Mouse (Mus musculus) forebrain, embryonic 14.5 days (tissue): ENCODE measurements around the gene Gpatch2l. TPM values are rescaled to one million over a fixed set of nuclear protein-coding genes. Genes with fewer than 3 reads are reported as not detected.
A peak's percentile ranks its signal among the peaks of the same experiment; 100 is the strongest.

Source experiments
- ATAC-seq: fragments of 200-750 bp; cut with Nextera tagmentation; 2 replicates; pipeline ENCODE4 v1.8.0; 2017; ENCODE audit warnings: mild to moderate bottlenecking, moderate library complexity
- DNase-seq: peaks from one replicate; pipeline ENCODE4 v3.0.0-alpha.2; 2015; ENCODE audit warnings: low spot score
- H3K27ac ChIP-seq: fragments of 300-500 bp; sonication (generic); 2 replicates; pipeline ENCODE4 v1.5.1; 2014; ENCODE audit warnings: low read depth, mild to moderate bottlenecking, control low read depth, low read length, moderate library complexity
- H3K27me3 ChIP-seq: fragments of 300-500 bp; sonication (generic); replicated peaks from 2 replicates; pipeline ENCODE4 v1.6.1; 2014; ENCODE audit warnings: low read length, control low read depth, mixed read lengths; ENCODE audit not compliant: control insufficient read depth, insufficient read depth
- H3K36me3 ChIP-seq: fragments of 300-500 bp; sonication (generic); 2 replicates; pipeline ENCODE4 v1.6.1; 2014; ENCODE audit warnings: low read length, control low read depth; ENCODE audit not compliant: control insufficient read depth, insufficient read depth
- H3K4me1 ChIP-seq: fragments of 300-500 bp; sonication (generic); 2 replicates; pipeline ENCODE4 v1.6.1; 2014; ENCODE audit warnings: antibody characterized with exemption, low read length, control low read depth; ENCODE audit not compliant: control insufficient read depth, insufficient read depth
- H3K4me2 ChIP-seq: fragments of 300-500 bp; sonication (generic); 2 replicates; pipeline ENCODE4 v1.6.1; 2014; ENCODE audit warnings: mild to moderate bottlenecking, control low read depth, low read length
- H3K4me3 ChIP-seq: fragments of 300-500 bp; sonication (generic); 2 replicates; pipeline ENCODE4 v1.5.1; 2014; ENCODE audit warnings: low read depth, low read length, control low read depth
- H3K9ac ChIP-seq: fragments of 300-500 bp; sonication (generic); 2 replicates; pipeline ENCODE4 v1.6.1; 2014; ENCODE audit warnings: mild to moderate bottlenecking, low read length, control low read depth, moderate library complexity
- H3K9me3 ChIP-seq: fragments of 300-500 bp; sonication (generic); replicated peaks from 2 replicates; pipeline ENCODE4 v1.6.1; 2016; ENCODE audit warnings: low read length, control low read depth, mixed read lengths; ENCODE audit not compliant: control insufficient read depth
- WGBS: fragments of 180-500 bp; shearing (Covaris S2); extraction: QIAGEN DNeasy Blood & Tissue Kit; methylation state at CpG from one replicate; pipeline ENCODE4 v1.1.7; 2014; 5-methylcytosine and 5-hydroxymethylcytosine counted together
- polyA plus RNA-seq: library from polyadenylated mRNA; unstranded; fragments of >200 nt; fragmentation: Nextera tagmentation; extraction: Ambion mirVana; gene quantifications from 2 replicates; pipeline ENCODE4 v1.2.1, GENCODE M21; 2014

The Gpatch2l gene
- polyA plus RNA-seq, 1 experiment from 2014 or later, result 23.5 TPM

DNA sequence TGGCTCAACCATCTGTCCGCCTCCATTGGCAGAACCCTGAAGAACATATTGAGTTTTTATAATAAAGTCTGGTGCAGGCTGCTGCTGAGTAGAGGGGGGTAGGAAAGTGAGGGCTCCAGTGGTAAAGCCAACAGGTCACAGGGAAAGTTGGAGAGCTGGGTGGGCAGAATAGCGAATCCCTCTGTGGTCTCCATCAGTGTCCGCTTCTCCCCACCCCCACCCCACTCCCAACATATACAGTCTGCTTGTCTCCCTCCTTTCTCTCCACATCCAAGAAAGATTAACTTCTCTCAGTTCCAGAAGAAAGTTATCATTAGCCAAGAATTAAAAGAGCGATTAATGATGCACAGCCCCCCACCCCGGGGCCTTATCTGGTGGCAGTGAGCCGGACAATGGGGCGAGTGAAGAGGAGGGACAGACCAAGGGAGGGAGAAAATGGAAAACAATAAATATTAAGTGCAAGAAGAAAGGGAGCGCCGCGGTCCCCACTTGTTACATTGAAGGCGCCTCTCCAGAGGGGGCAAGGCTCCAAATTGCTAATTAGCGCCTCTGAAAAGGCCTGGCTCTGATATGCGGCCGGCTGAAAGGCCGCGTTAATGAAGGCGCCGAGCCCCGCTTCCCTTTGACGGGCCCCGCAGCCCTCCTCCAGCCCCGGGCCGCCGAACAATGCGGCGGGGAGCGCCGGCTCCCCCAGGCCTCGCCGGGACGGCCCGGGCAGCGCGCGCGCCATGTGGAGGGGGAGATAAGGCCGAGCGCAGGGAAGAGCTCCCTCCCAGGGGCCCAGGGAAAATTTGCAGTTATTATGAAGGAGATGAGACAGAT is 21.2 kb upstream of the Gpatch2l start:
- Histone ChIP-seq H3K4me1 (peaks cover 14% of the 10 kb centered on the region), H3K27me3 (peaks cover 2% of the 10 kb centered on the region; the same call in 1 of the 2 replicates), H3K4me2 (peak overlapping the region; percentile 69), H3K4me3 (peak overlapping the region; percentile 28), H3K9ac (peak overlapping the region; percentile 59), H3K36me3 (no peaks in the 10 kb centered on the region), H3K9me3 (no peaks in the 10 kb centered on the region), H3K27ac (peak overlapping the region; percentile 58; the same call in 1 of the 2 replicates)
- peak; percentile 87 for ATAC-seq
- 2% methylated on average over 38 of the region's 38 CpGs for WGBS
- peak; percentile 93 for DNase-seq

DNA sequence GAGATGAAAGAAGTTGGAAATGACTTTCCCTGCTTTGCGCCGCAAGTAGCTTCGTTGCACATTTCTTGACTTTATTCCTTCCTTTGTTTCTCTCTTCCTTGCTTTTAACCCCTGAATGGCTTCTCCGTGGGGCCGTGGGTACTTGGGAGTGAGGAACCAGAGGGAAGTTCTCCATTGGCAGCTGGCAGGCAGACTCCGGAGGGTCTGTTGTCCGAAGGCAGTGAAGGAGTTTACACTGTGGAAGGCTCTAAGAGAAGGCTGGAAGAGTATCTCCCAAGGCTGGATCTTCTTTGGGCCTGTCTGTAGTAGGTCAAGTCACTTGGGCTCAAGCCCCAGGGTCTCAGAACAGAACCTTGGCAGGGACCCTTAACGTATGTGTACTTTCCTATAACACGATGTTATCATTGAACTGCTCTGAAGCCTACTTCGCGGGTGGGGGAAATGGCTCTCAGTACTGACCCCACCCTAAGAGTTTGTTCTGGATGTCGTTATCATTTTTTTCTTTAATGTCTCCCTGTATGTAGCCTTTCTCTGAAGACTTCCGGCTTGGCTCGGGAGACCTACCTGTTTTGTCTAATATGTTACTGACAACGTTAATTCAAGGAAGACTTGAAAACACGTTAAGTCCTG is 20.5 kb upstream of the Gpatch2l start:
- no peaks in the 10 kb centered on the region for H3K27me3 ChIP-seq
- peak overlapping the region; percentile 58; the same call in 1 of the 2 replicates for H3K27ac ChIP-seq
- H3K4me3 ChIP-seq, result peak overlapping the region; percentile 28
- peak overlapping the region; percentile 59 for H3K9ac ChIP-seq
- DNase-seq, result no peak
- no peaks in the 10 kb centered on the region for H3K9me3 ChIP-seq
- peak overlapping the region; percentile 69 for H3K4me2 ChIP-seq
- no peaks in the 10 kb centered on the region for H3K36me3 ChIP-seq
- WGBS, result 27% methylated on average over 16 of the region's 16 CpGs
- 0 out of 2 replicates have a peak, but pooled peaks have one; percentile 6 for ATAC-seq
- H3K4me1 ChIP-seq, result peaks cover 11% of the 10 kb centered on the region

GRCm38 (mm10) chr12:86234295-86234694 is 7.4 kb upstream of the Gpatch2l start:
- Histone ChIP-seq H3K9ac (no peak overlapping the region), H3K4me1 (no peaks in the 10 kb centered on the region), H3K36me3 (no peaks in the 10 kb centered on the region), H3K4me3 (no peak overlapping the region), H3K9me3 (no peaks in the 10 kb centered on the region), H3K27ac (no peak overlapping the region), H3K4me2 (no peak overlapping the region), H3K27me3 (no peaks in the 10 kb centered on the region)
- ATAC-seq, result no peak
- WGBS, result 73% methylated on average over 4 of the region's 4 CpGs
- no peak for DNase-seq

- Histone ChIP-seq H3K9me3 (no peaks in the 10 kb centered on the region), H3K4me2 (no peak overlapping the region), H3K9ac (no peak overlapping the region), H3K4me1 (peaks cover 11% of the 10 kb centered on the region), H3K27ac (no peak overlapping the region), H3K4me3 (no peak overlapping the region), H3K27me3 (no peaks in the 10 kb centered on the region), H3K36me3 (no peaks in the 10 kb centered on the region)
- ATAC-seq (no peak), DNase-seq (no peak)
- 86% methylated on average over 2 of the region's 2 CpGs for WGBS
Observed at GRCm38 (mm10) chr12:86238736-86239135, 2.9 kb upstream of the Gpatch2l start.

- no peaks in the 10 kb centered on the region for H3K27me3 ChIP-seq
- peak overlapping the region; percentile 88 for H3K9ac ChIP-seq
- H3K9me3 ChIP-seq, result no peaks in the 10 kb centered on the region
- ATAC-seq (no peak), DNase-seq (no peak)
- WGBS, result 31% methylated on average over 7 of the region's 7 CpGs
- peaks cover 18% of the 10 kb centered on the region for H3K4me1 ChIP-seq
- peak overlapping the region; percentile 69 for H3K4me3 ChIP-seq
- H3K27ac ChIP-seq, result no peak overlapping the region
- peaks cover 23% of the 10 kb centered on the region for H3K36me3 ChIP-seq
- peak overlapping the region; percentile 93 for H3K4me2 ChIP-seq
Observed at GRCm38 (mm10) chr12:86242563-86242962, 905 bp downstream of the Gpatch2l start.

DNA sequence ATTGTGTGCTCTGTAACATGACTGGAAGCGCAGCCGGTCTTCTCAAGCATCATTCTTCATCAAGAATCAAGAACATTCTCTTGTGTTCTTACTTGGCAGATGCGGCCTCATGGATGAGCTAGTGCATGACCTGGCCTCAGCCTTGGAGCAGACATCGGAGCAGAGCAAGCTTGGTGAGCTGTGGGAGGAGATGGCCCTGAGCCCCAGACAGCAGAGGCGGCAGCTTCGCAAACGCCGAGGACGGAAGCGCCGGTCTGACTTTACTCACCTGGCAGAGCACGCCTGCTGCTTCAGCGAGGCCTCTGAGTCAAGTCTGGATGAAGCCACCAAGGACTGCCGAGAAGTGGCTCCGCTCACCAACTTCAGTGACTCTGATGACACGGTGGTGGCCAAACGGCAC is 2.3 kb downstream of the Gpatch2l start:
- Histone ChIP-seq H3K4me2 (no peak overlapping the region), H3K27ac (no peak overlapping the region), H3K4me3 (no peak overlapping the region), H3K9ac (no peak overlapping the region), H3K9me3 (no peaks in the 10 kb centered on the region), H3K27me3 (no peaks in the 10 kb centered on the region), H3K4me1 (peaks cover 18% of the 10 kb centered on the region), H3K36me3 (peaks cover 23% of the 10 kb centered on the region)
- ATAC-seq (no peak), DNase-seq (no peak)
- 96% methylated on average over 17 of the region's 17 CpGs for WGBS

DNA sequence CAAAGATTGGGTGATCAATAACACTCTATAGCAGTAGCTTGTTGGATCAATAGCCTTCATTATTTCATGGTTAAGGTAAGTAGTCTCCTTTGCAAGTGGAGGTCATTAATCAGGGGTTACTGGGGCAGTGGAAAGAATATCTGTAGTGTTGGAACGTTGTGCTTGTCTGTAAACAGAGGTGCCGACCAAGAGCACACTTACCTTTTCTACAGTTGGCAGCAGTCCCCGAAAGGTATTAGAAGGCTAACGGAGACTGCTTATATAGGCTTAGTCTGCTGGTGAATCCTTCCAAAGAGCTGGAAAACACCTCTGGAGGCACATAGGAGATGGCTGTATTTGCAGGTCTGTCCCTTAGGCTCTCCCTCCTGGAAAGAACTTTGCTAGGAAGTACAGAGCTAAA is 8.5 kb downstream of the Gpatch2l start:
- Histone ChIP-seq H3K27ac (no peak overlapping the region), H3K36me3 (peaks cover 20% of the 10 kb centered on the region), H3K9ac (no peak overlapping the region), H3K4me2 (no peak overlapping the region), H3K27me3 (no peaks in the 10 kb centered on the region), H3K4me3 (no peak overlapping the region), H3K9me3 (no peaks in the 10 kb centered on the region), H3K4me1 (peaks cover 5% of the 10 kb centered on the region; the same call in 1 of the 2 replicates)
- ATAC-seq, result no peak
- WGBS, result 86% methylated on average over 4 of the region's 4 CpGs
- DNase-seq, result no peak

DNA sequence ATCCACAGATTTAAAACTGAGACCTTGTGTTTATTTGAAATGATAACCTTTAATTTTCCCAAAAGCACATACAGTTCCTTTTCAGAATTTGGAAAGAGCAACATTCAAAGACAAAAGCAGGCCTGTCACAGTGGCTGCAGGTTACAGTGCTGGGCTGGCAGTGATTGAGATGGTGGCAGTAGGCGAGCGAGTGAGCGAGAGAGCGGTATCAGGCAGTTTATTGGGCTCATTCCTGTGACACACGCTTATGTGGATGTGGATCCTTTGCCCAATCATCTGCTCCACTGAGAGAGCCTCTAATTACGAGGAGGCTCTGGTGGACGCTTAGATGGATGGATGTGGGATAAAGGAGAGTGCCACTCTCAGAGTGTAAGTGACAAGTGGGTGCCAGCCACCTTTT is 13.3 kb downstream of the Gpatch2l start:
- 69% methylated on average over 7 of the region's 7 CpGs for WGBS
- ATAC-seq (0 out of 2 replicates have a peak, but pooled peaks have one; percentile 29), DNase-seq (peak; percentile 10)
- Histone ChIP-seq H3K27me3 (no peaks in the 10 kb centered on the region), H3K27ac (no peak overlapping the region), H3K4me2 (no peak overlapping the region), H3K9me3 (no peaks in the 10 kb centered on the region), H3K4me3 (no peak overlapping the region), H3K4me1 (no peaks in the 10 kb centered on the region), H3K9ac (no peak overlapping the region), H3K36me3 (peaks cover 20% of the 10 kb centered on the region)

DNA sequence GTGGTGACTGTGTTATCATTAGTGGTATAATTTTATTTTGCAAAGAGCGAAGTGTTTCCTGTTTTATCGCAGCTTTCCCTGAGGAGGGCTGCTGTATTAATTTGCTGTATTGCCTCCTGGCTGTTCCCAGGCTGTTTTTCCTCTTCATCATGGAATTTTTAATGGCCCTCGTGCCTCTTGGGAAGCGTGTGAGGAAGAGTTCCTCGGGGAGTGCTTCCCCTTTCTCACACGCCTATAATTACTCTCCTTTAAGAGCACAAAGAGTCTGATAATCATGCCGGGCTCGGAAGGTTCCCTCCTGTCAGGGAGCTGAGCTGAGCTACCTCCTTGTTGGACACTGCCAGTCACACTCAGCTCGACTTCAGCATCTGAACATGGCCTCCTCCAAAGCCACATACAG is 30.0 kb downstream of the Gpatch2l start:
- H3K36me3 ChIP-seq, result peaks cover 41% of the 10 kb centered on the region
- H3K4me3 ChIP-seq, result no peak overlapping the region
- 41% methylated on average over 9 of the region's 9 CpGs for WGBS
- H3K9me3 ChIP-seq, result no peaks in the 10 kb centered on the region
- H3K9ac ChIP-seq, result no peak overlapping the region
- peak; percentile 39 for DNase-seq
- H3K27ac ChIP-seq, result no peak overlapping the region
- H3K4me2 ChIP-seq, result no peak overlapping the region
- H3K27me3 ChIP-seq, result no peaks in the 10 kb centered on the region
- 0 out of 2 replicates have a peak, but pooled peaks have one; percentile 20 for ATAC-seq
- H3K4me1 ChIP-seq, result peaks cover 7% of the 10 kb centered on the region
